Mouse (Mus musculus) spleen, adult 2 months (tissue): ENCODE measurements around the gene Bcl2. TPM values are rescaled to one million over a fixed set of nuclear protein-coding genes. Genes with fewer than 3 reads are reported as not detected.
A peak's percentile ranks its signal among the peaks of the same experiment; 100 is the strongest.

Experiments used
- DNase-seq, 2 experiments: peaks; one replicate each; pipeline versions ENCODE4 v3.0.0 to v3.0.0-alpha.2; 2012 to 2021; ENCODE audit warnings: low spot score in 2 of 2, low read depth in 1 of 2
- H3K27ac ChIP-seq: fragments of 200-500 bp; 2 replicates; pipeline ENCODE4 v1.5.1; 2012; ENCODE audit warnings: low read length, inconsistent platforms; ENCODE audit not compliant: insufficient read depth
- H3K27me3 ChIP-seq: fragments of 200-500 bp; 2 replicates; pipeline ENCODE4 v1.6.1; 2012; ENCODE audit warnings: mild to moderate bottlenecking, moderate library complexity, low read length, inconsistent platforms; ENCODE audit not compliant: control insufficient read depth, insufficient read depth
- H3K36me3 ChIP-seq: fragments of 200-500 bp; 2 replicates; pipeline ENCODE4 v1.6.1; 2012; ENCODE audit warnings: mild to moderate bottlenecking, low read length, inconsistent platforms; ENCODE audit not compliant: control insufficient read depth, insufficient read depth
- H3K4me1 ChIP-seq: fragments of 200-500 bp; 2 replicates; pipeline ENCODE4 v1.6.1; 2011; ENCODE audit warnings: inconsistent platforms; ENCODE audit not compliant: control insufficient read depth, insufficient read depth, insufficient read length
- H3K4me3 ChIP-seq: fragments of 200-500 bp; 2 replicates; pipeline ENCODE4 v1.5.1; 2011; ENCODE audit warnings: mild to moderate bottlenecking, inconsistent platforms; ENCODE audit not compliant: insufficient read depth, insufficient read length; ENCODE audit errors: extremely low read depth
- CTCF ChIP-seq: fragments of 200-500 bp; IDR thresholded peaks from 2 replicates; pipeline ENCODE4 v1.5.1; 2011; ENCODE audit warnings: mild to moderate bottlenecking, inconsistent platforms; ENCODE audit not compliant: insufficient read depth, insufficient read length, insufficient replicate concordance; ENCODE audit errors: extremely low read depth
- POLR2A ChIP-seq: fragments of 200-500 bp; IDR thresholded peaks from 2 replicates; pipeline ENCODE4 v1.6.1; 2011; ENCODE audit warnings: low read depth, low read length, inconsistent platforms
- WGBS: fragments of 180-500 bp; shearing (Covaris S2); methylation state at CpG from one replicate; pipeline ENCODE4 v1.1.7; 2018; 5-methylcytosine and 5-hydroxymethylcytosine counted together
- polyA plus RNA-seq: library from polyadenylated mRNA; depleted of rRNA; stranded (reverse); fragments of >200 nt; gene quantifications from 2 replicates; pipeline ENCODE4 v1.2.3, GENCODE M21; 2012

Bcl2 gene
- polyA plus RNA-seq, 1 experiment, result 10.6 TPM

GRCm38 (mm10) chr1:106583245-106584241 is 130.5 kb downstream of the Bcl2 start:
- TF ChIP-seq CTCF (no peak), POLR2A (no peak)
- H3K36me3 ChIP-seq, result no peaks in the 10 kb centered on the region
- no peaks in the 10 kb centered on the region for H3K27me3 ChIP-seq
- no peak overlapping the region for H3K4me3 ChIP-seq
- DNase-seq, result no peak
- WGBS, result 87% methylated on average over 14 of the region's 14 CpGs
- H3K27ac ChIP-seq, result no peak overlapping the region
- peaks cover 17% of the 10 kb centered on the region for H3K4me1 ChIP-seq

GRCm38 (mm10) chr1:106582810-106583209 is 131.3 kb downstream of the Bcl2 start:
- 86% methylated on average over 3 of the region's 3 CpGs for WGBS
- DNase-seq, result no peak

GRCm38 (mm10) chr1:106581812-106582211 is 132.3 kb downstream of the Bcl2 start:
- Histone ChIP-seq H3K4me1 (peaks cover 25% of the 10 kb centered on the region), H3K27ac (peak overlapping the region; percentile 26; the same call in 1 of the 2 replicates), H3K4me3 (no peak overlapping the region), H3K27me3 (no peaks in the 10 kb centered on the region), H3K36me3 (no peaks in the 10 kb centered on the region)
- DNase-seq, result peak; percentile 11 to 73
- TF ChIP-seq CTCF, result no peak
- no peak for TF ChIP-seq POLR2A
- 17% methylated on average over 2 of the region's 2 CpGs for WGBS

More at GRCm38 (mm10) chr1:106582810-106583209, 131.3 kb downstream of the Bcl2 start:
- Histone ChIP-seq H3K27me3 (no peaks in the 10 kb centered on the region), H3K4me3 (no peak overlapping the region), H3K27ac (no peak overlapping the region), H3K4me1 (peaks cover 20% of the 10 kb centered on the region), H3K36me3 (no peaks in the 10 kb centered on the region)
- TF ChIP-seq POLR2A (no peak), CTCF (no peak)

DNA sequence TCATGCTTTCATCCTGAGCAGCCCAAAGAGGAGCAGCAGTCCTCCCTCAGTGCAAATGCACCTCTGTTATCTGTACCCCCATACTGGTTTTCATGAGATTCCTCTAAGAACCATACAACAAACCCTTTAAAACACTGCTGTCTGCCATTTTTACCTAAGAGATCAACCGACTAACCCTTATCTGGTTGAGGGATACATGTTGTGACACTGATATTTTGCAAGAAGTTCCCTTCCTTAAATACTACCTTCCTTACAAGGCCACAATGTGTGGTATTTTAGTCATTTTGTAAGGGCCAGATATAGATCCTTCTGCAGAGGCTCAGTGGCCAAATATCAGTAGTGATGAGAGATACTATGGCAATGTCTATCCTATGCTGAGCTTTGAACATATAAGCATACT is 134.3 kb downstream of the Bcl2 start:
- DNase-seq, result no peak
- Histone ChIP-seq H3K4me3 (no peak overlapping the region), H3K36me3 (no peaks in the 10 kb centered on the region), H3K27me3 (no peaks in the 10 kb centered on the region), H3K4me1 (peaks cover 23% of the 10 kb centered on the region), H3K27ac (no peak overlapping the region)
- TF ChIP-seq POLR2A (no peak), CTCF (no peak)
- 76% methylated on average over 1 of the region's 1 CpGs for WGBS

DNA sequence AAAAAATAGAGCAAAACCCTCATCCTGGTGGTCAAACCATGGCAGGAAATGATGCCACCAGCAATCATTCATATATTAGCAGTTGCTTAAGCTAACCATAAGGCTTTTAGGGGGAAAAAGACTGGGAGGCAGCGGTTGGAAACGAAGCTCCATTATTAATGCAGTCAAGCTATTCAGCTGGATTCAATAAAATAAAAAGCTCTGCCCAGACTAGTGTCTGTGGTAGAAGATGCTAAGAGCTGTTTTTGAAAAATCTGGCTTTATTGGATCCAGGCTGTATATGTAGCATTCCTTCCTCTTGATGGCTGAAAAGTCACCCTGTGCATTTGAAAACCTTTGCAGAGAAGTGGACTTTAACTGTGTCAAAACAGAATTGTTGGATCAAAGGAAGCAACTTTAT is 141.6 kb downstream of the Bcl2 start:
- 93% methylated on average over 2 of the region's 2 CpGs for WGBS
- Histone ChIP-seq H3K27ac (no peak overlapping the region), H3K4me3 (no peak overlapping the region), H3K4me1 (peaks cover 28% of the 10 kb centered on the region), H3K36me3 (no peaks in the 10 kb centered on the region), H3K27me3 (no peaks in the 10 kb centered on the region)
- DNase-seq, result no peak
- TF ChIP-seq POLR2A, result no peak
- TF ChIP-seq CTCF, result no peak

DNA sequence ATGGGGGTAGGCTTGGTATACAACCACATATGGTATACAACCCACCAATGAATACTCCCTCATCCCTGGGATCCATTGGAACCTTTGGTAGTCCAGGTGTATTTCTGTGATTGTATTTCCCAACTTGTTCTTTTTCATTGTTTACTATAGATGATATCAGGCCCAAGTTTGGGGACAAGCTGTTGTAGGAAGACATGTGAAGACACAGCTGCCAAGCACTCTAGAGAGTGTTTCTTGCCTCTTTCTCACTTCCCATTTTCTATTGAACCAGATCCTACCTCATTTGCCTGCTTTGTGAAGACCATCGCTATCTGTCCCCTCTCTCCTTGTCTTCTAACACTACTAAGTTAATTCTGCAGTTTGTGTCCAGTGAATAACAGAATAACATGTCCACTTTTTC is 143.2 kb downstream of the Bcl2 start:
- no peaks in the 10 kb centered on the region for H3K27me3 ChIP-seq
- no peak overlapping the region for H3K4me3 ChIP-seq
- H3K36me3 ChIP-seq, result no peaks in the 10 kb centered on the region
- 23% methylated on average over 1 of the region's 1 CpGs for WGBS
- H3K27ac ChIP-seq, result peak overlapping the region; percentile 98
- DNase-seq, result no peak
- peaks cover 36% of the 10 kb centered on the region for H3K4me1 ChIP-seq
- TF ChIP-seq POLR2A (no peak), CTCF (no peak)

DNA sequence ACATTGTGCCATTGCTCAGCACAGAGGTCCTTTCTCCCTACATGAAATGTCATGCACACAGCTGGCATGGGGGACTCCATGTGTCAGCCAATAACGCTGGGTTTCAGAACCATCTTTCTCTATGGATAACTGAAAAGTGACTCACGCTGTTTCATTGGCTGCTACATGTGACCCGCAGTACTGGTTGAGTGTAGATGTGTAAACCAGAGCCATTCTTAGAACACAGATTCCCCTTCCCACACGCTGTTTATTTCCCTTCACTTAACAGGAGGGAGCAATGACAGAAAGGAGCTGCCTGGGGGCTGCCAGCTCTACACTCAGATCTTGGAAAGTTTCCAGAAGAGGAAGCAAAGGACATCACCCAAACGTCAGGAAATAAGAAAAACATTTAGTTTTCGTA is 143.7 kb downstream of the Bcl2 start:
- Histone ChIP-seq H3K27me3 (no peaks in the 10 kb centered on the region), H3K4me3 (no peak overlapping the region), H3K36me3 (no peaks in the 10 kb centered on the region), H3K4me1 (peaks cover 37% of the 10 kb centered on the region), H3K27ac (peak overlapping the region; percentile 98)
- TF ChIP-seq CTCF (no peak), POLR2A (no peak)
- 46% methylated on average over 6 of the region's 6 CpGs for WGBS
- DNase-seq, result no peak
